Mouse (Mus musculus): ENCODE measurements at regions not wholly inside any gene's neighbourhood (a gene's known extent, or its start where the extent isn't known, plus 50 kb on each side); places are given as distances from the start of the nearest gene placed in this dataset.
A peak's percentile ranks its signal among the peaks of the same experiment; 100 is the strongest.

- no peaks in the 10 kb centered on the region for H3K36me3 ChIP-seq (ENCODE audit: insufficient read depth)
- H3K4me1 ChIP-seq (ENCODE audit: insufficient read depth) = no peaks in the 10 kb centered on the region
- H3K27ac ChIP-seq (ENCODE audit: low read depth) = no peak overlapping the region
- no peak overlapping the region for H3K4me2 ChIP-seq
- no peak for TF ChIP-seq CTCF (IDR thresholded peaks at IDR 0.05; ENCODE audit: low read depth)
- H3K9ac ChIP-seq = no peak overlapping the region
- peak; percentile 60 for DNase-seq
- no peak overlapping the region for H3K4me3 ChIP-seq (ENCODE audit: low read depth, low read length)
- peak; percentile 90 for ATAC-seq (ENCODE audit: insufficient read depth)
- WGBS = 36% methylated on average over 7 of the region's 7 CpGs
- no peaks in the 10 kb centered on the region for H3K27me3 ChIP-seq (ENCODE audit: insufficient read depth, low read length)
- H3K9me3 ChIP-seq (ENCODE audit: low read depth, low read length) = no peaks in the 10 kb centered on the region
These were observed 67.3 kb downstream of the Mgst1 start for GRCm38 (mm10) chr6:138207293-138207844.

- no peak for ATAC-seq (ENCODE audit: insufficient read depth)
These were observed 75.1 kb downstream of the Mgst1 start for GRCm38 (mm10) chr6:138215189-138215588.

GRCm38 (mm10) chr6:138232403-138232802 is 92.3 kb downstream of the Mgst1 start:
- H3K27ac ChIP-seq (ENCODE audit: low read depth) = no peak overlapping the region
- H3K4me2 ChIP-seq = no peak overlapping the region
- WGBS = 39% methylated on average over 4 of the region's 4 CpGs
- DNase-seq (no peak), ATAC-seq (ENCODE audit: insufficient read depth) (no peak)
- H3K9ac ChIP-seq = no peak overlapping the region
- no peaks in the 10 kb centered on the region for H3K36me3 ChIP-seq (ENCODE audit: insufficient read depth)
- no peaks in the 10 kb centered on the region for H3K9me3 ChIP-seq (ENCODE audit: low read depth, low read length)
- no peak for TF ChIP-seq CTCF (IDR thresholded peaks at IDR 0.05; ENCODE audit: low read depth)
- H3K4me3 ChIP-seq (ENCODE audit: low read depth, low read length) = no peak overlapping the region
- H3K27me3 ChIP-seq (ENCODE audit: insufficient read depth, low read length) = no peaks in the 10 kb centered on the region
- no peaks in the 10 kb centered on the region for H3K4me1 ChIP-seq (ENCODE audit: insufficient read depth)

More at GRCm38 (mm10) chr6:138215189-138215588, 75.1 kb downstream of the Mgst1 start:
- H3K9me3 ChIP-seq (ENCODE audit: low read depth, low read length) = no peaks in the 10 kb centered on the region
- TF ChIP-seq CTCF (IDR thresholded peaks at IDR 0.05; ENCODE audit: low read depth) = no peak
- no peaks in the 10 kb centered on the region for H3K4me1 ChIP-seq (ENCODE audit: insufficient read depth)
- H3K36me3 ChIP-seq (ENCODE audit: insufficient read depth) = no peaks in the 10 kb centered on the region
- no peak for DNase-seq
- H3K4me2 ChIP-seq = no peak overlapping the region
- no peaks in the 10 kb centered on the region for H3K27me3 ChIP-seq (ENCODE audit: insufficient read depth, low read length)
- H3K4me3 ChIP-seq (ENCODE audit: low read depth, low read length) = no peak overlapping the region
- H3K27ac ChIP-seq (ENCODE audit: low read depth) = no peak overlapping the region
- no peak overlapping the region for H3K9ac ChIP-seq

GRCm38 (mm10) chr6:138242837-138243236 is 102.7 kb downstream of the Mgst1 start:
- DNase-seq = no peak
- ATAC-seq (ENCODE audit: insufficient read depth) = no peak
- Histone ChIP-seq H3K9ac (no peak overlapping the region), H3K9me3 (ENCODE audit: low read depth, low read length) (no peaks in the 10 kb centered on the region), H3K4me2 (no peak overlapping the region), H3K36me3 (ENCODE audit: insufficient read depth) (no peaks in the 10 kb centered on the region), H3K4me1 (ENCODE audit: insufficient read depth) (no peaks in the 10 kb centered on the region), H3K4me3 (ENCODE audit: low read depth, low read length) (no peak overlapping the region), H3K27me3 (ENCODE audit: insufficient read depth, low read length) (no peaks in the 10 kb centered on the region), H3K27ac (ENCODE audit: low read depth) (no peak overlapping the region)
- no peak for TF ChIP-seq CTCF (IDR thresholded peaks at IDR 0.05; ENCODE audit: low read depth)
- WGBS = 29% methylated on average over 1 of the region's 1 CpGs

GRCm38 (mm10) chr6:138266668-138267067 is 126.6 kb downstream of the Mgst1 start:
- Histone ChIP-seq H3K4me1 (ENCODE audit: insufficient read depth) (no peaks in the 10 kb centered on the region), H3K27ac (ENCODE audit: low read depth) (no peak overlapping the region), H3K4me2 (no peak overlapping the region), H3K9me3 (ENCODE audit: low read depth, low read length) (no peaks in the 10 kb centered on the region), H3K36me3 (ENCODE audit: insufficient read depth) (no peaks in the 10 kb centered on the region), H3K9ac (no peak overlapping the region), H3K4me3 (ENCODE audit: low read depth, low read length) (no peak overlapping the region), H3K27me3 (ENCODE audit: insufficient read depth, low read length) (no peaks in the 10 kb centered on the region)
- ATAC-seq (ENCODE audit: insufficient read depth) (no peak), DNase-seq (no peak)
- no peak for TF ChIP-seq CTCF (IDR thresholded peaks at IDR 0.05; ENCODE audit: low read depth)
- WGBS = 89% methylated on average over 3 of the region's 3 CpGs
